Mouse (Mus musculus) central nervous system, embryonic 18 days (tissue): ENCODE results near the gene Olfr1404. TPM values are rescaled to one million over a fixed set of nuclear protein-coding genes. Genes with fewer than 3 reads are reported as not detected.

Experiments
- polyA plus RNA-seq: library from polyadenylated mRNA; depleted of rRNA; stranded (reverse); fragments of >200 nt; gene quantifications from 2 replicates; pipeline ENCODE4 v1.2.3, GENCODE M21; 2012; rRNA removed

The Olfr1404 gene
- not detected in 2 replicates for polyA plus RNA-seq

GRCm38 (mm10) chr1:173212092-173212491, at the start of gene Olfr1404:
Olfr1404 (plus strand) TSS chr1:173212392.

GRCm38 (mm10) chr1:173190540-173190939, 21.7 kb upstream of the Olfr1404 start, which contains the start of gene Olfr1406:
Olfr1406 (minus strand) TSS chr1:173190640.

GRCm38 (mm10) chr1:173197508-173197907, 14.7 kb upstream of the Olfr1404 start, which contains the start of gene Olfr218:
Olfr218 (plus strand) TSS chr1:173197808.

GRCm38 (mm10) chr1:173227081-173227480, 14.9 kb downstream of the Olfr1404 start, which contains the start of gene Fcer1a:
Fcer1a (minus strand) TSS chr1:173227214.

GRCm38 (mm10) chr1:173265701-173266100, 53.5 kb downstream of the Olfr1404 start, which contains the start of gene Olfr418:
Olfr418 (plus strand) TSS chr1:173266001.

Other genes with a start within 250 kb of the Olfr1404 start
- not detected in 2 replicates for gene Olfr1408, start 75.0 kb upstream of the Olfr1404 start, polyA plus RNA-seq
- gene Olfr1406, start 21.8 kb upstream of the Olfr1404 start, polyA plus RNA-seq = not detected in 2 replicates
- gene Olfr218, start 14.6 kb upstream of the Olfr1404 start, polyA plus RNA-seq = not detected in 2 replicates
- 0.05 TPM in 1 of 2 replicates, not detected in the other for gene Fcer1a, start 14.8 kb downstream of the Olfr1404 start, polyA plus RNA-seq
- not detected in 2 replicates for gene Olfr418, start 53.6 kb downstream of the Olfr1404 start, polyA plus RNA-seq
- gene Mptx2, start 65.4 kb downstream of the Olfr1404 start, polyA plus RNA-seq = not detected in 2 replicates
- gene Ackr1, start 121.4 kb downstream of the Olfr1404 start, polyA plus RNA-seq = 96.9 and 102 TPM in 2 replicates
- gene Aim2, start 138.5 kb downstream of the Olfr1404 start, polyA plus RNA-seq = 3.2 and 3.6 TPM in 2 replicates
- 319 and 352 TPM in 2 replicates for gene Cadm3, start 155.3 kb downstream of the Olfr1404 start, polyA plus RNA-seq